Mouse (Mus musculus) MEL (cell line): ENCODE results near the gene Nipbl. TPM values are rescaled to one million over a fixed set of nuclear protein-coding genes. Genes with fewer than 3 reads are reported as not detected.

Experiments used
- DNase-seq: peaks from one replicate; pipeline ENCODE4 v3.0.0; 2011; ENCODE audit warnings: low read depth, low spot score
- H3K27ac ChIP-seq: 2 replicates; pipeline ENCODE4 v1.5.1; 2012; ENCODE audit warnings: low read depth, mild to moderate bottlenecking, control low read depth, low read length, moderate library complexity; ENCODE audit not compliant: control insufficient read depth
- H3K27me3 ChIP-seq, 2 experiments: fragments of 150-350 bp in 1 of 2; sonication (generic) in 1 of 2; 2 replicates each; pipeline ENCODE4 v1.6.1; 2012; ENCODE audit warnings: low read length in 2 of 2, mild to moderate bottlenecking in 2 of 2, improper control_type of control experiment in 1 of 2, moderate library complexity in 1 of 2; ENCODE audit not compliant: insufficient read depth in 2 of 2, control insufficient read depth in 1 of 2
- H3K36me3 ChIP-seq, 2 experiments: 2 replicates each; pipeline ENCODE4 v1.6.1; 2012 to 2014; ENCODE audit warnings: low read length in 2 of 2, improper control_type of control experiment in 1 of 2, inconsistent platforms in 1 of 2, mild to moderate bottlenecking in 1 of 2; ENCODE audit not compliant: insufficient read depth in 2 of 2, control insufficient read depth in 1 of 2
- H3K4me1 ChIP-seq, 2 experiments: fragments of 150-350 bp in 1 of 2; sonication (generic) in 1 of 2; 2 replicates each; pipeline ENCODE4 v1.6.1; 2012; ENCODE audit warnings: low read length in 2 of 2, improper control_type of control experiment in 1 of 2, mild to moderate bottlenecking in 1 of 2; ENCODE audit not compliant: insufficient read depth in 2 of 2, control insufficient read depth in 1 of 2
- H3K4me3 ChIP-seq, 2 experiments: fragments of 150-350 bp in 1 of 2; sonication (generic) in 1 of 2; 2 replicates each; pipeline ENCODE4 v1.5.1; 2012; ENCODE audit warnings: low read depth in 2 of 2, low read length in 2 of 2, mild to moderate bottlenecking in 2 of 2, moderate library complexity in 2 of 2, control low read depth in 1 of 2, improper control_type of control experiment in 1 of 2; ENCODE audit not compliant: control insufficient read depth in 1 of 2, insufficient read depth in 1 of 2
- H3K79me2 ChIP-seq: 2 replicates; pipeline ENCODE4 v1.6.1; 2012; ENCODE audit warnings: mild to moderate bottlenecking, low read length, moderate library complexity; ENCODE audit not compliant: control insufficient read depth, poor library complexity, insufficient read depth
- H3K9ac ChIP-seq: 2 replicates; pipeline ENCODE4 v1.6.1; 2012; ENCODE audit warnings: low read depth, mild to moderate bottlenecking, control low read depth, low read length, moderate library complexity; ENCODE audit not compliant: control insufficient read depth, poor library complexity, severe bottlenecking
- H3K9me3 ChIP-seq: fragments of 150-350 bp; sonication (generic); replicated peaks from 2 replicates; pipeline ENCODE4 v1.6.1; 2012; ENCODE audit warnings: mild to moderate bottlenecking, low read length, improper control_type of control experiment, moderate library complexity; ENCODE audit not compliant: insufficient read depth
- CHD2 ChIP-seq: IDR thresholded peaks from 2 replicates; pipeline ENCODE4 v1.6.1; 2011; ENCODE audit warnings: low read length, improper control_type of control experiment
- CTCF ChIP-seq, 3 experiments: IDR thresholded peaks in 2 of 3; conservative IDR thresholded peaks in 1 of 3; 2 replicates each; pipeline ENCODE4 v1.5.1; 2011 to 2012; ENCODE audit warnings: low read length in 3 of 3, low read depth in 2 of 3, mild to moderate bottlenecking in 2 of 3, improper control_type of control experiment in 1 of 3, inconsistent platforms in 1 of 3, mixed read lengths in 1 of 3, moderate library complexity in 1 of 3; ENCODE audit not compliant: control insufficient read depth in 1 of 3, insufficient read depth in 1 of 3, poor library complexity in 1 of 3, severe bottlenecking in 1 of 3
- ELF1 ChIP-seq: IDR thresholded peaks from 2 replicates; pipeline ENCODE4 v1.6.1; 2014; ENCODE audit warnings: low read depth, mild to moderate bottlenecking, inconsistent platforms, low read length, improper control_type of control experiment, moderate library complexity
- EP300 ChIP-seq, 2 experiments: IDR thresholded peaks; 2 replicates each; pipeline ENCODE4 v1.6.1; 2011; ENCODE audit warnings: improper control_type of control experiment in 2 of 2, low read length in 2 of 2, low read depth in 1 of 2, mild to moderate bottlenecking in 1 of 2
- ETS1 ChIP-seq: IDR thresholded peaks from 2 replicates; pipeline ENCODE4 v1.6.1; 2012; ENCODE audit warnings: low read depth, mild to moderate bottlenecking, inconsistent platforms, low read length, improper control_type of control experiment, moderate library complexity
- GABPA ChIP-seq: IDR thresholded peaks from 2 replicates; pipeline ENCODE4 v1.6.1; 2012; ENCODE audit warnings: low read depth, mild to moderate bottlenecking, inconsistent platforms, low read length, improper control_type of control experiment, moderate library complexity
- GATA1 ChIP-seq: IDR thresholded peaks from 2 replicates; pipeline ENCODE4 v1.6.1; 2011; ENCODE audit warnings: low read depth, low read length, improper control_type of control experiment
- MAZ ChIP-seq: IDR thresholded peaks from 2 replicates; pipeline ENCODE4 v1.6.1; 2012; ENCODE audit warnings: low read depth, mild to moderate bottlenecking, inconsistent platforms, low read length, improper control_type of control experiment
- MEF2A ChIP-seq: IDR thresholded peaks from 2 replicates; pipeline ENCODE4 v1.6.1; 2014; ENCODE audit warnings: low read depth, mild to moderate bottlenecking, inconsistent platforms, low read length, improper control_type of control experiment; ENCODE audit not compliant: poor library complexity, insufficient replicate concordance, severe bottlenecking; ENCODE audit errors: extremely low read depth
- MYB ChIP-seq: IDR thresholded peaks from 2 replicates; pipeline ENCODE4 v1.6.1; 2011; ENCODE audit warnings: mild to moderate bottlenecking, low read depth, low read length, improper control_type of control experiment
- MYC ChIP-seq: IDR thresholded peaks from 2 replicates; pipeline ENCODE4 v1.6.1; 2011; ENCODE audit warnings: low read depth, mild to moderate bottlenecking, low read length, improper control_type of control experiment, moderate library complexity
- NELFE ChIP-seq: IDR thresholded peaks from 2 replicates; pipeline ENCODE4 v1.6.1; 2011; ENCODE audit warnings: low read depth, low read length, improper control_type of control experiment
- POLR2A ChIP-seq, 2 experiments: IDR thresholded peaks; 2 replicates each; pipeline ENCODE4 v1.6.1; 2011 to 2012; ENCODE audit warnings: low read length in 2 of 2, mild to moderate bottlenecking in 2 of 2, control low read depth in 1 of 2, improper control_type of control experiment in 1 of 2, low read depth in 1 of 2, moderate library complexity in 1 of 2; ENCODE audit not compliant: control insufficient read depth in 1 of 2, insufficient read depth in 1 of 2, poor library complexity in 1 of 2
- POLR2AphosphoS2 ChIP-seq: IDR thresholded peaks from 2 replicates; pipeline ENCODE4 v1.6.1; 2011; ENCODE audit warnings: low read length, improper control_type of control experiment
- POLR2AphosphoS5 ChIP-seq: IDR thresholded peaks from 2 replicates; pipeline ENCODE4 v1.6.1; 2012; ENCODE audit warnings: low read depth, borderline replicate concordance, mild to moderate bottlenecking, inconsistent platforms, low read length, moderate library complexity, mixed read lengths
- SMC3 ChIP-seq: IDR thresholded peaks from 2 replicates; pipeline ENCODE4 v1.6.1; 2011; ENCODE audit warnings: low read depth, low read length, improper control_type of control experiment
- TBP ChIP-seq: IDR thresholded peaks from 2 replicates; pipeline ENCODE4 v1.8.0; 2011; ENCODE audit warnings: low read depth, low read length, improper control_type of control experiment
- TCF12 ChIP-seq: IDR thresholded peaks from 2 replicates; pipeline ENCODE4 v1.6.1; 2014; ENCODE audit warnings: low read depth, mild to moderate bottlenecking, inconsistent platforms, low read length, improper control_type of control experiment, moderate library complexity
- USF1 ChIP-seq: IDR thresholded peaks from 2 replicates; pipeline ENCODE4 v1.6.1; 2014; ENCODE audit warnings: low read depth, mild to moderate bottlenecking, inconsistent platforms, low read length, improper control_type of control experiment, moderate library complexity
- USF2 ChIP-seq, 2 experiments: IDR thresholded peaks; 2 replicates each; pipeline ENCODE4 v1.6.1; 2011 to 2012; ENCODE audit warnings: improper control_type of control experiment in 2 of 2, low read length in 2 of 2, borderline replicate concordance in 1 of 2, inconsistent platforms in 1 of 2, low read depth in 1 of 2, mild to moderate bottlenecking in 1 of 2; ENCODE audit not compliant: insufficient read depth in 1 of 2
- ZC3H11A ChIP-seq: IDR thresholded peaks from 2 replicates; pipeline ENCODE4 v1.6.1; 2012; ENCODE audit warnings: low read depth, mild to moderate bottlenecking, inconsistent platforms, low read length, improper control_type of control experiment
- ZKSCAN1 ChIP-seq: IDR thresholded peaks from 2 replicates; pipeline ENCODE4 v1.6.1; 2012; ENCODE audit warnings: low read depth, mild to moderate bottlenecking, inconsistent platforms, low read length, improper control_type of control experiment, moderate library complexity
- ZMIZ1 ChIP-seq: IDR thresholded peaks from 2 replicates; pipeline ENCODE4 v1.6.1; 2012; ENCODE audit warnings: low read depth, mild to moderate bottlenecking, inconsistent platforms, low read length, improper control_type of control experiment, moderate library complexity
- polyA plus RNA-seq, 2 experiments: library from polyadenylated mRNA; stranded (reverse) in 1 of 2; unstranded in 1 of 2; fragments of >175 nt in 1 of 2; fragments of >200 nt in 1 of 2; gene quantifications; 2 replicates each; pipeline versions ENCODE4 v1.2.1 to v1.2.4; 2012; ENCODE audit warnings: low replicate concordance in 2 of 2, low read depth in 1 of 2; ENCODE audit not compliant: insufficient read length in 2 of 2, insufficient read depth in 1 of 2, missing spikeins in 1 of 2
- total RNA-seq: library from RNA; depleted of rRNA; stranded (reverse); fragments of 300-350 nt; gene quantifications from 2 replicates; pipeline ENCODE4 v1.2.3, GENCODE M21; 2012

Nipbl gene
- total and polyA plus RNA-seq, 3 experiments = 21.8 to 66.3 (median 35.6) TPM

GRCm38 (mm10) chr15:8282155-8282554 is 162.1 kb downstream of the Nipbl start:
- Histone ChIP-seq H3K36me3 (peaks cover 0 to 12% of the 10 kb centered on the region in 2 experiments; a peak in 2 of 4 replicates), H3K27ac (no peak overlapping the region), H3K27me3 (no peaks in the 10 kb centered on the region), H3K9ac (no peak overlapping the region), H3K4me3 (no peak overlapping the region), H3K9me3 (no peaks in the 10 kb centered on the region), H3K79me2 (no peaks in the 10 kb centered on the region; the same call in 1 of the 2 replicates), H3K4me1 (peaks cover 5 to 10% of the 10 kb centered on the region in 2 experiments)
- peak; percentile 63 for DNase-seq
- 0 out of 2 replicates have a peak, but pooled peaks have one; percentile 24 for TF ChIP-seq MYC
- no peak for TF ChIP-seq MYB
- TF ChIP-seq NELFE = no peak
- peak in 1 of 2 experiments; percentile 11; a peak in 2 of 4 replicates for TF ChIP-seq EP300 (IDR thresholded peaks at IDR 0.05; ENCODE audit: low read depth in 1 of 2, low read length in 2 of 2)
- TF ChIP-seq CTCF (IDR thresholded peaks at IDR 0.05 in 2 of 3, conservative IDR thresholded peaks at IDR 0.05 in 1 of 3; ENCODE audit: control insufficient read depth in 1 of 3, insufficient read depth in 1 of 3, low read depth in 2 of 3, low read length in 3 of 3, poor library complexity in 1 of 3, severe bottlenecking in 1 of 3) = no peak
- no peak for TF ChIP-seq GABPA
- TF ChIP-seq GATA1 = peak; percentile 53; the same call in 1 of the 2 replicates
- TF ChIP-seq TBP = no peak
- TF ChIP-seq USF2 (IDR thresholded peaks at IDR 0.05; ENCODE audit: borderline replicate concordance in 1 of 2, insufficient read depth in 1 of 2, low read depth in 1 of 2, low read length in 2 of 2) = no peak
- TF ChIP-seq ETS1 = no peak
- no peak for TF ChIP-seq CHD2

DNA sequence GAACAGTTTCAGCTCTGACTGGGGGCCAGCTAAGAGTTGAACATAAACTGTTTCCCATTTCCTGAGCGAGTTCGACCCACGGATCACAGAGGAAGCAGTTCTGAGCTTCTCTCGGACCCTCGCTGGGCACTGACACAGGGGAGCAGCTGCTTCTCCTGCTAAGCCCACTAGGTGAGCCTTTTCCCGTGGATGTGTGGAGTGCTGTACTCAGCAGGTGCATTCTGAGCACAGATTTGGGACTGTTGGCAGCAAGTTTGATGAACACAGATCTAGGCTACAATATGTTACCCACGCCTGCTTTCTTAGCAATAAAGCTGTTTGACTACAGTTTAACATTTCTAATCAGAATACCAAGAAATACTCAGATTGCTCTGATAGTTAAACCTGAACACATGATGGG is 162.6 kb downstream of the Nipbl start:
- H3K27me3 ChIP-seq = no peaks in the 10 kb centered on the region
- H3K36me3 ChIP-seq = peaks cover 0 to 12% of the 10 kb centered on the region in 2 experiments; a peak in 2 of 4 replicates
- H3K27ac ChIP-seq = no peak overlapping the region
- no peaks in the 10 kb centered on the region; the same call in 1 of the 2 replicates for H3K79me2 ChIP-seq
- no peak overlapping the region for H3K4me3 ChIP-seq
- no peak overlapping the region for H3K9ac ChIP-seq
- H3K4me1 ChIP-seq = peaks cover 5 to 10% of the 10 kb centered on the region in 2 experiments
- TF ChIP-seq ELF1 (no peak), TCF12 (no peak)
- DNase-seq = no peak
- no peaks in the 10 kb centered on the region for H3K9me3 ChIP-seq

GRCm38 (mm10) chr15:8279929-8280610 is 164.2 kb downstream of the Nipbl start:
- Histone ChIP-seq H3K9me3 (no peaks in the 10 kb centered on the region), H3K27me3 (no peaks in the 10 kb centered on the region), H3K9ac (peak overlapping the region; percentile 84), H3K4me3 (peak overlapping the region; percentile 55 to 95), H3K27ac (peak overlapping the region; percentile 44), H3K4me1 (peaks cover 5 to 10% of the 10 kb centered on the region in 2 experiments), H3K79me2 (no peaks in the 10 kb centered on the region; the same call in 1 of the 2 replicates), H3K36me3 (peaks cover 0 to 12% of the 10 kb centered on the region in 2 experiments; a peak in 2 of 4 replicates)
- TF ChIP-seq ZKSCAN1 = no peak
- TF ChIP-seq ZC3H11A = no peak
- TF ChIP-seq POLR2AphosphoS2 = no peak
- no peak for TF ChIP-seq TBP
- 0 out of 2 replicates have a peak, but pooled peaks have one; percentile 9 for TF ChIP-seq TCF12
- TF ChIP-seq POLR2AphosphoS5 = no peak
- TF ChIP-seq GATA1 = peak; percentile 53
- TF ChIP-seq EP300 (IDR thresholded peaks at IDR 0.05; ENCODE audit: low read depth in 1 of 2, low read length in 2 of 2) = no peak; a peak in 1 of 4 replicates
- no peak for TF ChIP-seq SMC3
- TF ChIP-seq MAZ = no peak
- TF ChIP-seq USF2 (IDR thresholded peaks at IDR 0.05; ENCODE audit: borderline replicate concordance in 1 of 2, insufficient read depth in 1 of 2, low read depth in 1 of 2, low read length in 2 of 2) = no peak
- TF ChIP-seq USF1 = no peak
- no peak for TF ChIP-seq ZMIZ1
- no peak for TF ChIP-seq MEF2A
- no peak for TF ChIP-seq CHD2
- no peak for TF ChIP-seq POLR2A (IDR thresholded peaks at IDR 0.05; ENCODE audit: control insufficient read depth in 1 of 2, insufficient read depth in 1 of 2, low read depth in 1 of 2, low read length in 2 of 2, poor library complexity in 1 of 2)
- peak; percentile 40; the same call in 1 of the 2 replicates for TF ChIP-seq ETS1
- DNase-seq = peak; percentile 68
